Mouse (Mus musculus): ENCODE data around the gene Syne4. TPM values are rescaled to one million over a fixed set of nuclear protein-coding genes. Genes with fewer than 3 reads are reported as not detected.

Gene Syne4
- polyA plus RNA-seq, 1 experiment from 2014 or later, result 11.7 TPM

GRCm38 (mm10) chr7:30322285-30322667, 7.7 kb downstream of the Syne4 start:
- H3K9ac ChIP-seq (replicated peaks; ENCODE audit: low read depth, low read length), result peak overlapping the region; percentile 87
- ATAC-seq, result peak; percentile 99
- no peaks in the 10 kb centered on the region for H3K36me3 ChIP-seq (ENCODE audit: control insufficient read depth, insufficient read depth)
- peak overlapping the region; percentile 86 for H3K27ac ChIP-seq (ENCODE audit: low read length)
- H3K4me1 ChIP-seq (replicated peaks; ENCODE audit: control insufficient read depth, insufficient read depth, low read length), result peaks cover 16% of the 10 kb centered on the region
- no peaks in the 10 kb centered on the region for H3K27me3 ChIP-seq (replicated peaks; ENCODE audit: control insufficient read depth, insufficient read depth, low read length)
- 0% methylated on average over 20 of the region's 20 CpGs for WGBS
- 0 out of 2 replicates have a peak, but pooled peaks cover 2% of the 10 kb centered on the region for H3K9me3 ChIP-seq (ENCODE audit: control insufficient read depth, low read length)
- peak overlapping the region; percentile 90 for H3K4me3 ChIP-seq (replicated peaks; ENCODE audit: low read length)
- peak overlapping the region; percentile 66 for H3K4me2 ChIP-seq (ENCODE audit: low read length)

GRCm38 (mm10) chr7:30322865-30323264, 8.3 kb downstream of the Syne4 start:
- Histone ChIP-seq H3K9me3 (ENCODE audit: control insufficient read depth, low read length) (0 out of 2 replicates have a peak, but pooled peaks cover 2% of the 10 kb centered on the region), H3K27ac (ENCODE audit: low read length) (no peak overlapping the region), H3K4me3 (replicated peaks; ENCODE audit: low read length) (no peak overlapping the region; the same call in 1 of the 2 replicates), H3K4me2 (ENCODE audit: low read length) (peak overlapping the region; percentile 66), H3K9ac (replicated peaks; ENCODE audit: low read depth, low read length) (no peak overlapping the region), H3K4me1 (replicated peaks; ENCODE audit: control insufficient read depth, insufficient read depth, low read length) (peaks cover 16% of the 10 kb centered on the region), H3K27me3 (replicated peaks; ENCODE audit: control insufficient read depth, insufficient read depth, low read length) (no peaks in the 10 kb centered on the region), H3K36me3 (ENCODE audit: control insufficient read depth, insufficient read depth) (no peaks in the 10 kb centered on the region)
- no peak for ATAC-seq
- 35% methylated on average over 6 of the region's 6 CpGs for WGBS

DNA sequence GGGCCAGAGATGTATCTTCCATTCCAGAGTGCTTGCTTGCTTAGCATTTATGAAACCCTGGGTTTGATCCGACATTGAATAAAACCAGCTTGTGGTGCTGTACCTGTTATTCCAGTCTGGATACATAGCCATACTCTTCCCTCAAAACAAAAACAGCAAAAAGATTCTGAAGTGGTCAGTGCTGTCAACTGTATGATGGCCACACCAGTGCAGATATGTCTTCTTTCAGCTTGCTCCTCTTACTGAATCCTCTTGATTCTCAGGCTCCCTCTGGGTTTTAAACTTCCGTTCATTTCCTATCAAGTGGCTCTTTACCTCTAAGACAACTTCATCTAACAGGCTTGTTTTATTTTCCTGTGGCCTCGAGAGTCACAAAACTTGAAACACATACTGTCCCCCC, 9.2 kb downstream of the Syne4 start, which contains the start of gene Sdhaf1:
TSS of gene Sdhaf1 (minus strand) at position 101 of the 400 bp plus-strand sequence.
- ATAC-seq, result no peak
- 0 out of 2 replicates have a peak, but pooled peaks cover 2% of the 10 kb centered on the region for H3K9me3 ChIP-seq (ENCODE audit: control insufficient read depth, low read length)
- whole genome bisulfite sequencing, result 77% methylated on average over 3 of the region's 3 CpGs
- no peak within 1 kb of the TSS for H3K9ac ChIP-seq (replicated peaks; ENCODE audit: low read depth, low read length)
- no peaks in the 10 kb centered on the region for H3K27me3 ChIP-seq (replicated peaks; ENCODE audit: control insufficient read depth, insufficient read depth, low read length)
- H3K4me1 ChIP-seq (replicated peaks; ENCODE audit: control insufficient read depth, insufficient read depth, low read length), result peaks cover 16% of the 10 kb centered on the region
- H3K27ac ChIP-seq (ENCODE audit: low read length), result no peak within 1 kb of the TSS
- peak within 1 kb of the TSS; percentile 66 for H3K4me2 ChIP-seq (ENCODE audit: low read length)
- no peaks in the 10 kb centered on the region for H3K36me3 ChIP-seq (ENCODE audit: control insufficient read depth, insufficient read depth)
- H3K4me3 ChIP-seq (replicated peaks; ENCODE audit: low read length), result no peak within 1 kb of the TSS; the same call in 1 of the 2 replicates

- peaks cover 16% of the 10 kb centered on the region for H3K4me1 ChIP-seq (replicated peaks; ENCODE audit: control insufficient read depth, insufficient read depth, low read length)
- H3K9ac ChIP-seq (replicated peaks; ENCODE audit: low read depth, low read length), result no peak overlapping the region
- no peak for ATAC-seq
- 0 out of 2 replicates have a peak, but pooled peaks cover 2% of the 10 kb centered on the region for H3K9me3 ChIP-seq (ENCODE audit: control insufficient read depth, low read length)
- H3K4me2 ChIP-seq (ENCODE audit: low read length), result no peak overlapping the region
- H3K36me3 ChIP-seq (ENCODE audit: control insufficient read depth, insufficient read depth), result no peaks in the 10 kb centered on the region
- no peak overlapping the region for H3K4me3 ChIP-seq (replicated peaks; ENCODE audit: low read length)
- H3K27me3 ChIP-seq (replicated peaks; ENCODE audit: control insufficient read depth, insufficient read depth, low read length), result no peaks in the 10 kb centered on the region
- H3K27ac ChIP-seq (ENCODE audit: low read length), result no peak overlapping the region
- whole genome bisulfite sequencing, result 89% methylated on average over 5 of the region's 5 CpGs
Measured at GRCm38 (mm10) chr7:30324300-30324944, 9.8 kb downstream of the Syne4 start.

- Histone ChIP-seq H3K4me2 (ENCODE audit: low read length) (no peak overlapping the region), H3K9me3 (ENCODE audit: control insufficient read depth, low read length) (0 out of 2 replicates have a peak, but pooled peaks cover 2% of the 10 kb centered on the region), H3K9ac (replicated peaks; ENCODE audit: low read depth, low read length) (no peak overlapping the region), H3K27ac (ENCODE audit: low read length) (no peak overlapping the region), H3K36me3 (ENCODE audit: control insufficient read depth, insufficient read depth) (no peaks in the 10 kb centered on the region), H3K4me1 (replicated peaks; ENCODE audit: control insufficient read depth, insufficient read depth, low read length) (peaks cover 16% of the 10 kb centered on the region), H3K27me3 (replicated peaks; ENCODE audit: control insufficient read depth, insufficient read depth, low read length) (no peaks in the 10 kb centered on the region), H3K4me3 (replicated peaks; ENCODE audit: low read length) (no peak overlapping the region)
- ATAC-seq, result no peak
- 44% methylated on average over 2 of the region's 2 CpGs for WGBS
Measured at GRCm38 (mm10) chr7:30325364-30325763, 10.8 kb downstream of the Syne4 start.

DNA sequence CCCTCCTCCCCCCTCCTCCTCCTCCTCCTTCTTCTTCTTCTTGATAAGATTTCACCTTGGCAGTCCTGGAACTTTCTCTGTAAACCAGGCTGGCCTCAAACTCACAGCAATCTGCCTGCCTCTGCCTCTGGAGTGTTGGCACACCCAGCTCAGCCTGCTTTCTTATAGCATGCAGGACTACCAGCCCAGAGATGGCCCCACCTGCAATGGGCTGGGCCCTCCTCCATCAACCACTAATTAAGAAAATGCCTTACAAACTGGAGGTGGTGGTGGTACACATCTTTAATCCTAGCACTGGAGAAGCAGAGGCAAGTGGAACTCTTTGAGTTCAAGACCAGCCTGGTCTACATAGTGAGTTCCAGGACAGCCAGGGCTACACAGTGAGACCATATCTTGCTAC, 11.8 kb downstream of the Syne4 start:
- Histone ChIP-seq H3K36me3 (ENCODE audit: control insufficient read depth, insufficient read depth) (no peaks in the 10 kb centered on the region), H3K27ac (ENCODE audit: low read length) (no peak overlapping the region), H3K4me2 (ENCODE audit: low read length) (no peak overlapping the region), H3K4me3 (replicated peaks; ENCODE audit: low read length) (no peak overlapping the region), H3K4me1 (replicated peaks; ENCODE audit: control insufficient read depth, insufficient read depth, low read length) (peaks cover 8% of the 10 kb centered on the region), H3K9me3 (ENCODE audit: control insufficient read depth, low read length) (0 out of 2 replicates have a peak, but pooled peaks cover 2% of the 10 kb centered on the region), H3K27me3 (replicated peaks; ENCODE audit: control insufficient read depth, insufficient read depth, low read length) (no peaks in the 10 kb centered on the region), H3K9ac (replicated peaks; ENCODE audit: low read depth, low read length) (no peak overlapping the region)
- no peak for ATAC-seq

DNA sequence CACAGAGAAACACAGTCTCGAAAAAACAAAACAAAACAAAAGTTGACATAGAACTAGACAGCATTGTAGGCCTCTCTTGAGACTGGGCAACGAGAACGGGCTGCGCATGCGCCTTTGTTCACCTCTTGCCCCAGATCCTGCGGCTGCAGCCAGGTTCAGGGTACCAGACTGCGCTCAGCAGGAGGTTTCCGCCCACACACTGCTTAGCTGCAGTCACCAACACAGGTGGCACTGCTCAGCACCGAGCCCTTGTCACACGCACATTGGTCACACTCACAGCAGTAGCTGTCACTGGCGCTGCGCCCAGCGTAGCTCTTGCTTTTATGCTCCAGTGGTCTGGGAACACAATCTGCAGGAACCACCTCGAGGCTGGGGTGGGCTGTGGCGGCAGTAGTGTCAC, 12.5 kb downstream of the Syne4 start:
- no peaks in the 10 kb centered on the region for H3K27me3 ChIP-seq (replicated peaks; ENCODE audit: control insufficient read depth, insufficient read depth, low read length)
- no peak overlapping the region for H3K4me2 ChIP-seq (ENCODE audit: low read length)
- 0 out of 2 replicates have a peak, but pooled peaks cover 2% of the 10 kb centered on the region for H3K9me3 ChIP-seq (ENCODE audit: control insufficient read depth, low read length)
- no peak for ATAC-seq
- H3K9ac ChIP-seq (replicated peaks; ENCODE audit: low read depth, low read length), result no peak overlapping the region
- H3K4me3 ChIP-seq (replicated peaks; ENCODE audit: low read length), result no peak overlapping the region
- WGBS, result 55% methylated on average over 15 of the region's 15 CpGs
- H3K36me3 ChIP-seq (ENCODE audit: control insufficient read depth, insufficient read depth), result no peaks in the 10 kb centered on the region
- no peak overlapping the region for H3K27ac ChIP-seq (ENCODE audit: low read length)
- H3K4me1 ChIP-seq (replicated peaks; ENCODE audit: control insufficient read depth, insufficient read depth, low read length), result peaks cover 9% of the 10 kb centered on the region

- H3K9ac ChIP-seq (replicated peaks; ENCODE audit: low read depth, low read length), result no peak overlapping the region
- no peak overlapping the region for H3K4me3 ChIP-seq (replicated peaks; ENCODE audit: low read length)
- no peak for ATAC-seq
- no peak overlapping the region for H3K27ac ChIP-seq (ENCODE audit: low read length)
- H3K9me3 ChIP-seq (ENCODE audit: control insufficient read depth, low read length), result 0 out of 2 replicates have a peak, but pooled peaks cover 2% of the 10 kb centered on the region
- peaks cover 8% of the 10 kb centered on the region for H3K4me1 ChIP-seq (replicated peaks; ENCODE audit: control insufficient read depth, insufficient read depth, low read length)
- H3K4me2 ChIP-seq (ENCODE audit: low read length), result no peak overlapping the region
- H3K27me3 ChIP-seq (replicated peaks; ENCODE audit: control insufficient read depth, insufficient read depth, low read length), result no peaks in the 10 kb centered on the region
- 57% methylated on average over 10 of the region's 10 CpGs for WGBS
- no peaks in the 10 kb centered on the region for H3K36me3 ChIP-seq (ENCODE audit: control insufficient read depth, insufficient read depth)
Measured at GRCm38 (mm10) chr7:30328379-30328778, 13.8 kb downstream of the Syne4 start.

DNA sequence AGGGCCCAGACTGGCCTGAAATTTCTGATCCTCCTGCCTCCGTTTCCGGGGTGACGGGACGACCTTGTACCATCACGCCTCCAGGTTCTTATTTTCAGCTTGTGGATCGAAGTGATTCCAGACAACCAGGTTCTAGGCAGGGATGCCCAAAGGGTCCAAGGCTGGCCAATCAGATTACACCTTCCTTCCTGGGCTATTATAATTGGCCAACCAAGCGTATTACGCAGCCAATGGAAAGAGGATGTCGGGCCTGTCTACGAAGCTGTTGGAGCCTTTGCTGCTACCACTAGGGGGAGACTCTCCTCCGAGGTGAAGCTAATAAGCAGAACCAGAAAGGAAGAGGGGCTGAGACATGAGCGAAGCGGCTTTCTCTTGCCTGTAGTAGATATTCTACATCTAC, 17.3 kb downstream of the Syne4 start:
- ATAC-seq, result peak; percentile 91
- no peaks in the 10 kb centered on the region for H3K9me3 ChIP-seq (ENCODE audit: control insufficient read depth, low read length)
- WGBS, result 5% methylated on average over 13 of the region's 13 CpGs

More for the DNA sequence above, 17.3 kb downstream of the Syne4 start:
- no peak overlapping the region; the same call in 1 of the 2 replicates for H3K9ac ChIP-seq (replicated peaks; ENCODE audit: low read depth, low read length)
- peak overlapping the region; percentile 25; the same call in 1 of the 2 replicates for H3K4me3 ChIP-seq (replicated peaks; ENCODE audit: low read length)
- H3K27me3 ChIP-seq (replicated peaks; ENCODE audit: control insufficient read depth, insufficient read depth, low read length), result no peaks in the 10 kb centered on the region
- H3K27ac ChIP-seq (ENCODE audit: low read length), result no peak overlapping the region
- H3K4me2 ChIP-seq (ENCODE audit: low read length), result peak overlapping the region; percentile 50
- H3K4me1 ChIP-seq (replicated peaks; ENCODE audit: control insufficient read depth, insufficient read depth, low read length), result peaks cover 25% of the 10 kb centered on the region
- H3K36me3 ChIP-seq (ENCODE audit: control insufficient read depth, insufficient read depth), result no peaks in the 10 kb centered on the region
